Mouse (Mus musculus) B cell, adult 2 months (primary cell): Measurements from ENCODE around the gene 4933421I07Rik.
A peak's percentile ranks its signal among the peaks of the same experiment; 100 is the strongest.

ENCODE experiments used
- DNase-seq, 2 experiments: peaks; one replicate each; pipeline ENCODE4 v3.0.0; 2022

Gene 4933421I07Rik

DNA sequence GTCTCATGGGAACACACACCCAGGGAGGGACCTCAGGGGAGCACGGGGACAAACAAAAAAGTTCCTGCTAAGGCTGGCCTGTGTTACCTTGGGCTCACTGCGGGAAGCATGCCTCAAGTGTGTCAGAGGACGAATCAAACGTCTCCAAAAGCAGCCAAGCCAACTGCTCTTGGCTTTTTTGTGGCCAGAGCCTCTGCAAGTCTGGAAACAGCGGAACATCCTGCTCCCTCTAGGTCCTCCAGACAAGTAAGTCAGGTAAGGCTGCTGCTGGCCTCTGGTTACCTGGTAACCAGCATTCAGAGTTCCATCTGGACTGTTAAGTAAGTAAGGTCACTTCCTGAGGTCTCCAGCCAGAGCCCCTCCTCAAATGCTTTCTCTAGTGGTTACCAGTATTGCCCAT, at the start of gene 4933421I07Rik:
Gene 4933421I07Rik, minus strand, starts transcription at position 271 of the 400 bp plus-strand sequence.
- DNase-seq = no peak

- DNase-seq = no peak
Observed at GRCm38 (mm10) chr7:42497356-42497755, 49.4 kb upstream of the 4933421I07Rik start.

GRCm38 (mm10) chr7:42496202-42496601, 48.3 kb upstream of the 4933421I07Rik start:
- no peak for DNase-seq

DNA sequence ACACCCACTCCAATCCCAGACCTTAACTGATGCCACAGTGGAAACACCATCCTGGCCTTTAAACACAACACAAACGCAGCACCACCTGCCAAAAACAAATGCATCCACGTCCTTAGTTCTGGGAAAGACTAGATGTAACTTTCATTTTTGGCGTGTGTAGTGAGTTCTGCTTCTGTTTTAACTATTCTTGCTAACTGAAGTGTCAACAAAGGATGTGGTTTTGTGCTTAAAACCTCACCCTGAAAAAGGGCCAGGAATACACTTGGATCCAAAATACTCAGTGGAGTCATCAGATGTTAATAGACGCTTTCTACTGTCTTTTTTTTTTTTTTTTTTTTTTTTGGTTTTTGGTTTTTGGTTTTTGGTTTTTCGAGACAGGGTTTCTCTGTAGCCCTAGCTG, 42.9 kb upstream of the 4933421I07Rik start:
- DNase-seq = no peak

GRCm38 (mm10) chr7:42490358-42490757, 42.4 kb upstream of the 4933421I07Rik start:
- no peak for DNase-seq

GRCm38 (mm10) chr7:42454640-42455039, 6.7 kb upstream of the 4933421I07Rik start:
- no peak for DNase-seq

DNA sequence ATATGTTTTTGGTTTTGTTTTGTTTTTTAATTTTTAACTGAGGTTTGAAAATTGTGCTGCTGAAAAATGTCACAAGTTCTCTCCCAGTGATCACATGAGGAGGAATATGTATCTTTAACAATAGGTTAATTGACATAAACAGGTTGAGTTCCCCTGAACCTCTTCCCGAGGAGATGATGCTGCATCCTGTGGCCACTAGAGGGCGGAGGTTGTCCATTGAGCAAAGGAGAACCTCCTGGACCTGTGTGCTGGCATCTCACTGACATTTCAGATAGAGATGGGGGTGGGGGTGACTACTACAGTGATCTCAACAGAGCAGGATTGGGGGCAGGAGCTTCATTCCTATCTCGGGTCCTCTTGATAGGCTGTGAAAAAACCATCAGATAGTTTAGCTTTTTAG, 2.7 kb upstream of the 4933421I07Rik start:
- DNase-seq = peak; percentile 19 to 21

DNA sequence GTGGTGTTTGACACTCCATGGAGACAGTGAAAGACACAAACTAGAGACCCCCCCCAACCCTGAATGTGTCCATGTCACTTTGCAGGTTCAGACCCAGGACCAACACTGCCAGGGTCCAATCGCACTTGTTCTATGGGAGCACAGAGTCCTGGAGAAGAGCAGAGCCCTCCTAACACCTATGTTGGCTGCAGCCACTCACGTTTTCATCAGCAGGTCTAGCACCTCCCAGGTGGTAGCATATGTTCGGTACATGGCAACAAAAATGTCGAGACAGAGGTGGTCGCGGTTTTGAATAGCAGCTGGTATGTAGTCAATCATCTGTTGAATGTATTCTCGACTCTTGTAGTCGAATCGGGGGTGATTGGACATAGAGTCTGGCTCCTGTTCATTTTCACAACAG, 568 bp downstream of the 4933421I07Rik start:
- DNase-seq = no peak
